Mouse (Mus musculus) CH12.LX (cell line): Measurements from ENCODE around the gene Brsk1. TPM values are rescaled to one million over a fixed set of nuclear protein-coding genes. Genes with fewer than 3 reads are reported as not detected.

ENCODE experiments used
- DNase-seq: peaks from one replicate; pipeline ENCODE4 v3.0.0-alpha.2; 2013; ENCODE audit errors: extremely low read depth
- H3K27ac ChIP-seq: 2 replicates; pipeline ENCODE4 v1.5.1; 2012; ENCODE audit warnings: low read depth, mild to moderate bottlenecking, control low read depth, moderate library complexity; ENCODE audit not compliant: insufficient read depth
- H3K27me3 ChIP-seq: replicated peaks from 2 replicates; pipeline ENCODE3; 2012; ENCODE audit warnings: inconsistent platforms
- H3K36me3 ChIP-seq, 2 experiments: replicated peaks in 1 of 2; 2 replicates each; pipeline versions ENCODE3 to v1.6.1; 2012; ENCODE audit warnings: inconsistent platforms in 1 of 2, low read length in 1 of 2, mild to moderate bottlenecking in 1 of 2, mixed read lengths in 1 of 2, moderate library complexity in 1 of 2; ENCODE audit not compliant: control insufficient read depth in 1 of 2, insufficient read depth in 1 of 2
- H3K4me1 ChIP-seq, 2 experiments: 2 replicates each; pipeline ENCODE4 v1.6.1; 2012; ENCODE audit warnings: inconsistent platforms in 1 of 2, moderate library complexity in 1 of 2; ENCODE audit not compliant: insufficient read depth in 2 of 2, control insufficient read depth in 1 of 2
- H3K4me2 ChIP-seq: 2 replicates; pipeline ENCODE4 v1.6.1; 2012; ENCODE audit warnings: low read depth, mild to moderate bottlenecking, control low read depth; ENCODE audit not compliant: poor library complexity, insufficient read depth, severe bottlenecking
- H3K4me3 ChIP-seq, 3 experiments: fragments of 150-350 bp in 1 of 3; sonication (generic) in 1 of 3; replicated peaks in 1 of 3; 2 replicates each; pipeline versions ENCODE3 to v1.5.1; 2011 to 2012; ENCODE audit warnings: low read depth in 2 of 3, low read length in 2 of 3, mild to moderate bottlenecking in 2 of 3, moderate library complexity in 2 of 3, control low read depth in 1 of 3, improper control_type of control experiment in 1 of 3, inconsistent platforms in 1 of 3, mixed read lengths in 1 of 3; ENCODE audit not compliant: poor library complexity in 1 of 3
- H3K79me2 ChIP-seq: replicated peaks from 2 replicates; pipeline ENCODE4 v1.6.1; 2012; ENCODE audit warnings: mild to moderate bottlenecking, moderate library complexity; ENCODE audit not compliant: control insufficient read depth, poor library complexity, insufficient read depth, severe bottlenecking; ENCODE audit errors: extremely low read depth
- H3K9ac ChIP-seq: 2 replicates; pipeline ENCODE4 v1.6.1; 2012; ENCODE audit warnings: low read depth, mild to moderate bottlenecking, control low read depth, moderate library complexity; ENCODE audit not compliant: insufficient read depth
- H3K9me3 ChIP-seq: replicated peaks from 2 replicates; pipeline ENCODE3; 2012; ENCODE audit warnings: low read length, inconsistent platforms, mixed read lengths
- BHLHE40 ChIP-seq: IDR thresholded peaks from 2 replicates; pipeline ENCODE4 v1.6.1; 2011; ENCODE audit warnings: mild to moderate bottlenecking, low read depth, low read length, improper control_type of control experiment
- CHD2 ChIP-seq: IDR thresholded peaks from 2 replicates; pipeline ENCODE4 v1.6.1; 2011; ENCODE audit warnings: low read length, improper control_type of control experiment
- E2F4 ChIP-seq: IDR thresholded peaks from 2 replicates; pipeline ENCODE4 v1.6.1; 2011; ENCODE audit warnings: low read depth, low read length, improper control_type of control experiment; ENCODE audit not compliant: insufficient replicate concordance
- ELF1 ChIP-seq: IDR thresholded peaks from 2 replicates; pipeline ENCODE4 v1.6.1; 2014; ENCODE audit warnings: low read depth, mild to moderate bottlenecking, inconsistent platforms, low read length, improper control_type of control experiment
- EP300 ChIP-seq: IDR thresholded peaks from 2 replicates; pipeline ENCODE4 v1.6.1; 2011; ENCODE audit warnings: low read length, improper control_type of control experiment
- ETS1 ChIP-seq: conservative IDR thresholded peaks from 2 replicates; pipeline ENCODE4 v1.6.1; 2012; ENCODE audit warnings: low read depth, mild to moderate bottlenecking, inconsistent platforms, low read length, improper control_type of control experiment, moderate library complexity
- GABPA ChIP-seq: IDR thresholded peaks from 2 replicates; pipeline ENCODE4 v1.6.1; 2012; ENCODE audit warnings: low read depth, low read length, improper control_type of control experiment, inconsistent platforms; ENCODE audit not compliant: insufficient replicate concordance
- HCFC1 ChIP-seq: IDR thresholded peaks from 2 replicates; pipeline ENCODE4 v1.6.1; 2012; ENCODE audit warnings: low read depth, mild to moderate bottlenecking, inconsistent platforms, low read length, improper control_type of control experiment
- IRF4 ChIP-seq: IDR thresholded peaks from 2 replicates; pipeline ENCODE4 v1.6.1; 2014; ENCODE audit warnings: low read depth, mild to moderate bottlenecking, inconsistent platforms, low read length, improper control_type of control experiment
- KAT2A ChIP-seq: IDR thresholded peaks from 2 replicates; pipeline ENCODE4 v1.6.1; 2012; ENCODE audit warnings: low read length, improper control_type of control experiment, inconsistent platforms; ENCODE audit not compliant: insufficient replicate concordance
- MAX ChIP-seq: IDR thresholded peaks from 2 replicates; pipeline ENCODE4 v1.6.1; 2011; ENCODE audit warnings: low read length, improper control_type of control experiment
- MAZ ChIP-seq: IDR thresholded peaks from 2 replicates; pipeline ENCODE4 v1.6.1; 2012; ENCODE audit warnings: low read depth, mild to moderate bottlenecking, inconsistent platforms, low read length, improper control_type of control experiment, moderate library complexity
- MEF2A ChIP-seq: IDR thresholded peaks from 2 replicates; pipeline ENCODE4 v1.6.1; 2014; ENCODE audit warnings: low read depth, mild to moderate bottlenecking, inconsistent platforms, low read length, improper control_type of control experiment, borderline replicate concordance
- MXI1 ChIP-seq: IDR thresholded peaks from 2 replicates; pipeline ENCODE4 v1.6.1; 2011; ENCODE audit warnings: mild to moderate bottlenecking, low read depth, low read length, improper control_type of control experiment
- MYC ChIP-seq: IDR thresholded peaks from 2 replicates; pipeline ENCODE4 v1.6.1; 2011; ENCODE audit warnings: low read depth, mild to moderate bottlenecking, improper control_type of control experiment, low read length
- NELFE ChIP-seq: IDR thresholded peaks from 2 replicates; pipeline ENCODE4 v1.6.1; 2011; ENCODE audit warnings: low read depth, low read length, improper control_type of control experiment
- NRF1 ChIP-seq: IDR thresholded peaks from 2 replicates; pipeline ENCODE4 v1.6.1; 2014; ENCODE audit warnings: low read depth, mild to moderate bottlenecking, inconsistent platforms, low read length, improper control_type of control experiment, moderate library complexity
- PAX5 ChIP-seq: IDR thresholded peaks from 2 replicates; pipeline ENCODE4 v1.6.1; 2012; ENCODE audit warnings: low read length, inconsistent platforms, mixed read lengths
- POLR2A ChIP-seq: IDR thresholded peaks from 2 replicates; pipeline ENCODE4 v1.6.1; 2011; ENCODE audit warnings: low read depth, mild to moderate bottlenecking, improper control_type of control experiment, low read length
- RCOR1 ChIP-seq: conservative IDR thresholded peaks from 2 replicates; pipeline ENCODE4 v1.6.1; 2012; ENCODE audit warnings: low read depth, mild to moderate bottlenecking, inconsistent platforms, low read length, improper control_type of control experiment
- SIN3A ChIP-seq: IDR thresholded peaks from 2 replicates; pipeline ENCODE4 v1.6.1; 2012; ENCODE audit warnings: low read length, improper control_type of control experiment, inconsistent platforms
- SMC3 ChIP-seq: IDR thresholded peaks from 2 replicates; pipeline ENCODE4 v1.6.1; 2011; ENCODE audit warnings: low read depth, low read length, improper control_type of control experiment
- TBP ChIP-seq: conservative IDR thresholded peaks from 2 replicates; pipeline ENCODE4 v1.6.1; 2011; ENCODE audit warnings: low read depth, low read length, improper control_type of control experiment
- TCF12 ChIP-seq: IDR thresholded peaks from 2 replicates; pipeline ENCODE4 v1.6.1; 2014; ENCODE audit warnings: low read depth, mild to moderate bottlenecking, inconsistent platforms, low read length, improper control_type of control experiment
- USF1 ChIP-seq: IDR thresholded peaks from 2 replicates; pipeline ENCODE4 v1.6.1; 2014; ENCODE audit warnings: low read depth, mild to moderate bottlenecking, inconsistent platforms, low read length, improper control_type of control experiment
- USF2 ChIP-seq: conservative IDR thresholded peaks from 2 replicates; pipeline ENCODE4 v1.6.1; 2011; ENCODE audit warnings: low read depth, low read length, improper control_type of control experiment
- ZC3H11A ChIP-seq: IDR thresholded peaks from 2 replicates; pipeline ENCODE4 v1.6.1; 2012; ENCODE audit warnings: low read depth, mild to moderate bottlenecking, inconsistent platforms, low read length, improper control_type of control experiment
- ZNF384 ChIP-seq: IDR thresholded peaks from 2 replicates; pipeline ENCODE4 v1.6.1; 2012; ENCODE audit warnings: low read depth, low read length, improper control_type of control experiment, inconsistent platforms
- dilution Hi-C: fragments of 300-500 bp; cut with MboI; formaldehyde crosslinking; loops from 2 replicates; pipeline ENCODE4 v1.14.3; 2020; ENCODE audit warnings: low sequenced_read_pairs; ENCODE audit not compliant: extremely low pct_unique_long_range_greater_than_20kb, extremely low pct_ligation_motif_present
- in situ Hi-C: fragments of 300-500 bp; cut with MboI; formaldehyde crosslinking; loops from 3 replicates; pipeline ENCODE4 v1.14.3; 2019; ENCODE audit warnings: low sequenced_read_pairs, low pct_ligation_motif_present, low pct_unique_long_range_greater_than_20kb, mixed read lengths
- polyA plus RNA-seq: library from polyadenylated mRNA; unstranded; fragments of >175 nt; gene quantifications from 2 replicates; pipeline ENCODE4 v1.2.1, GENCODE M21; 2012; ENCODE audit warnings: low read depth; ENCODE audit not compliant: insufficient read length
- total RNA-seq, 2 experiments: library from RNA; depleted of rRNA; stranded (reverse); fragments of 300-350 nt in 1 of 2; fragments of >200 nt in 1 of 2; gene quantifications; 2 replicates each; pipeline ENCODE4 v1.2.3; 2012 to 2014

The Brsk1 gene
- total and polyA plus RNA-seq, 3 experiments: 0.25 TPM; not detected in 2

GRCm38 (mm10) chr7:4739544-4740275, 49.3 kb downstream of the Brsk1 start, which contains the start of gene Kmt5c:
Kmt5c (plus strand) TSS chr7:4740115.
- DNase-seq: peak; percentile 100
- TF ChIP-seq MAZ (peak; percentile 54; the same call in 1 of the 2 replicates), ETS1 (no peak), BHLHE40 (peak; percentile 56), ELF1 (peak; percentile 90), EP300 (no peak), MEF2A (0 out of 2 replicates have a peak, but pooled peaks have one; percentile 16), MYC (peak; percentile 56; the same call in 1 of the 2 replicates), E2F4 (peak; percentile 85; the same call in 1 of the 2 replicates), USF2 (no peak), GABPA (no peak), MAX (peak; percentile 62; the same call in 1 of the 2 replicates), TCF12 (peak; percentile 78), POLR2A (peak; percentile 74), NRF1 (0 out of 2 replicates have a peak, but pooled peaks have one; percentile 27), IRF4 (peak; percentile 78), MXI1 (peak; percentile 97), TBP (peak; percentile 97), HCFC1 (peak; percentile 61), ZC3H11A (no peak), KAT2A (peak; percentile 77; the same call in 1 of the 2 replicates), CHD2 (peak; percentile 98), ZNF384 (no peak), PAX5 (no peak), USF1 (no peak), SIN3A (peak; percentile 86), NELFE (peak; percentile 51; the same call in 1 of the 2 replicates), SMC3 (no peak), RCOR1 (peak; percentile 15; the same call in 1 of the 2 replicates)
- Histone ChIP-seq H3K79me2 (no peaks in the 10 kb centered on the region), H3K4me3 (peak within 1 kb of the TSS; percentile 87 to 98 (median 88)), H3K4me1 (peaks cover 5 to 24% of the 10 kb centered on the region in 2 experiments; a peak in 3 of 4 replicates), H3K27ac (peak within 1 kb of the TSS; percentile 71), H3K36me3 (peaks cover 15 to 31% of the 10 kb centered on the region in 2 experiments), H3K9ac (peak within 1 kb of the TSS; percentile 85), H3K4me2 (peak within 1 kb of the TSS; percentile 94), H3K27me3 (no peaks in the 10 kb centered on the region), H3K9me3 (no peaks in the 10 kb centered on the region)
- dilution Hi-C loops: no loop called here
- in situ Hi-C loops: no loop called here
